Mouse (Mus musculus): ENCODE measurements around the gene Dlx2.

DNA sequence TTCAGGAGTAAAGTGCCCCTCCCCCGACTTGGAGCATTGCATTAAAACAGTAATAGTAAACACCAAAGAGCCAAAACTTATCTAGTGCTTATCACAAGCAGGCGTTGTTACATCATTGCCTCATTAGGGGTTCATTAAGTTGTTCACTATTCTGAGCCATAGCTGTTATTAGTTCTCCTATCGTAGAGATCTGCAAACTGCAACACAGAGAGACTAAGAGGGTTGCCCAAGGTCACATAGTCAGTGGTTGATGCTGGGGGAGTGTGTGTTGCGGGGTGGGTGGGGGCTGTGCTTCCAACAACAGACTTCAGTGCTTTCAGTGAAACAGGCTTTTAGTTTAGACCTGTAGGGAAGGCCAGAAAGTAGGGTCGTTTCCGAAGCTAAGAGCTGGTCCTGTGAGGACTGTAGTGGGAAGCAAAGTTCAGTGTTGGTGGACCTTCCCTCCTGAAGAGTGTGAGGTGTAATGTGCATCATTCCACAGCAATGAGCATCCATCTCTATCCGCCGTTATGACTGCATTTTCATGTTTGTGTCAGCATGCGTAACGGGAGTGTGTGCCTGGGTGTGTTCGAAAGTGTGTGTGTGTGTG lies 4.2 kb downstream of the Dlx2 start:
- TF ChIP-seq CTCF (IDR thresholded peaks at IDR 0.05) (no peak), EP300 (IDR thresholded peaks at IDR 0.05) (no peak)
